Mouse (Mus musculus) erythroid progenitor cell, adult 5-6 weeks (primary cell): ENCODE measurements around the gene Cep131. TPM values are rescaled to one million over a fixed set of nuclear protein-coding genes. Genes with fewer than 3 reads are reported as not detected.
A peak's percentile ranks its signal among the peaks of the same experiment; 100 is the strongest.

Experiments used
- ATAC-seq: replicated peaks from 2 replicates; pipeline ENCODE4 v1.8.0; 2016; ENCODE audit warnings: moderate number of reproducible peaks, mild to moderate bottlenecking, moderate TSS enrichment, inconsistent platforms; ENCODE audit not compliant: poor library complexity, low FRiP score, severe bottlenecking
- total RNA-seq, 2 experiments: library from RNA; stranded (forward) in 1 of 2; stranded (reverse) in 1 of 2; fragments of 150-400 nt in 1 of 2; fragments of 186-747, 209-891 nt in 1 of 2; gene quantifications; 2 replicates each; pipeline versions ENCODE4 v1.2.3 to v1.2.4; 2015 to 2017; ENCODE audit warnings: low replicate concordance in 2 of 2

Gene Cep131
- total RNA-seq (2015; ENCODE audit: low replicate concordance) (3.2 TPM in 1 of 2 replicates, not detected in the other), total RNA-seq (2017; ENCODE audit: low replicate concordance) (0.51 and 2.3 TPM in 2 replicates)

GRCm38 (mm10) chr11:120086702-120087152 is at the start of gene Cep131:
TSS of gene Cep131 (minus strand) at chr11:120086827.
- peak; percentile 97 for ATAC-seq

- peak; percentile 39; the same call in 1 of the 2 replicates for ATAC-seq
These were observed 49.6 kb upstream of the Cep131 start for GRCm38 (mm10) chr11:120136195-120136594.

- no peak for ATAC-seq
These were observed 48.4 kb upstream of the Cep131 start for GRCm38 (mm10) chr11:120134847-120135530.

GRCm38 (mm10) chr11:120134148-120134547 is 47.5 kb upstream of the Cep131 start:
- no peak for ATAC-seq

GRCm38 (mm10) chr11:120129281-120129680 is 42.7 kb upstream of the Cep131 start:
- no peak for ATAC-seq

GRCm38 (mm10) chr11:120126845-120127244 is 40.2 kb upstream of the Cep131 start:
- no peak for ATAC-seq

GRCm38 (mm10) chr11:120122126-120122525 is 35.5 kb upstream of the Cep131 start:
- no peak for ATAC-seq

GRCm38 (mm10) chr11:120120642-120121420 is 34.2 kb upstream of the Cep131 start:
- ATAC-seq: 0 out of 2 replicates have a peak, but pooled peaks have one; percentile 12

GRCm38 (mm10) chr11:120119936-120120541 is 33.4 kb upstream of the Cep131 start:
- no peak for ATAC-seq

GRCm38 (mm10) chr11:120119108-120119507 is 32.5 kb upstream of the Cep131 start:
- ATAC-seq: no peak

- ATAC-seq: no peak
These were observed 31.0 kb upstream of the Cep131 start for GRCm38 (mm10) chr11:120117626-120118025.

- ATAC-seq: no peak
These were observed 28.0 kb upstream of the Cep131 start for GRCm38 (mm10) chr11:120114488-120115215.

GRCm38 (mm10) chr11:120112136-120112535 is 25.5 kb upstream of the Cep131 start:
- no peak for ATAC-seq

- peak; percentile 59; the same call in 1 of the 2 replicates for ATAC-seq
These were observed 24.4 kb upstream of the Cep131 start for GRCm38 (mm10) chr11:120111033-120111432.

GRCm38 (mm10) chr11:120110554-120110953 is 23.9 kb upstream of the Cep131 start:
- ATAC-seq: no peak

GRCm38 (mm10) chr11:120109558-120110210 is 23.1 kb upstream of the Cep131 start:
- no peak for ATAC-seq

GRCm38 (mm10) chr11:120107796-120108195 is 21.2 kb upstream of the Cep131 start:
- ATAC-seq: no peak

- no peak for ATAC-seq
These were observed 20.4 kb upstream of the Cep131 start for GRCm38 (mm10) chr11:120107026-120107425.

- ATAC-seq: no peak
These were observed 16.9 kb upstream of the Cep131 start for GRCm38 (mm10) chr11:120103431-120103997.
